Mouse (Mus musculus): ENCODE data around the gene Slc7a8. TPM values are rescaled to one million over a fixed set of nuclear protein-coding genes. Genes with fewer than 3 reads are reported as not detected.
A peak's percentile ranks its signal among the peaks of the same experiment; 100 is the strongest.

Slc7a8 gene
- polyA plus RNA-seq, 1 experiment from 2014 or later: 6.4 TPM

GRCm38 (mm10) chr14:54730305-54730704 lies 51.4 kb downstream of the Slc7a8 start:
- WGBS: 65% methylated on average over 6 of the region's 6 CpGs
- Histone ChIP-seq H3K4me3 (no peak overlapping the region), H3K36me3 (no peaks in the 10 kb centered on the region), H3K9me3 (no peaks in the 10 kb centered on the region), H3K9ac (replicated peaks) (no peak overlapping the region), H3K4me2 (replicated peaks) (no peak overlapping the region), H3K27me3 (no peaks in the 10 kb centered on the region), H3K27ac (replicated peaks) (peak overlapping the region; percentile 14), H3K4me1 (peaks cover 9% of the 10 kb centered on the region)
- ATAC-seq (replicated peaks): peak; percentile 61; the same call in 1 of the 2 replicates

DNA sequence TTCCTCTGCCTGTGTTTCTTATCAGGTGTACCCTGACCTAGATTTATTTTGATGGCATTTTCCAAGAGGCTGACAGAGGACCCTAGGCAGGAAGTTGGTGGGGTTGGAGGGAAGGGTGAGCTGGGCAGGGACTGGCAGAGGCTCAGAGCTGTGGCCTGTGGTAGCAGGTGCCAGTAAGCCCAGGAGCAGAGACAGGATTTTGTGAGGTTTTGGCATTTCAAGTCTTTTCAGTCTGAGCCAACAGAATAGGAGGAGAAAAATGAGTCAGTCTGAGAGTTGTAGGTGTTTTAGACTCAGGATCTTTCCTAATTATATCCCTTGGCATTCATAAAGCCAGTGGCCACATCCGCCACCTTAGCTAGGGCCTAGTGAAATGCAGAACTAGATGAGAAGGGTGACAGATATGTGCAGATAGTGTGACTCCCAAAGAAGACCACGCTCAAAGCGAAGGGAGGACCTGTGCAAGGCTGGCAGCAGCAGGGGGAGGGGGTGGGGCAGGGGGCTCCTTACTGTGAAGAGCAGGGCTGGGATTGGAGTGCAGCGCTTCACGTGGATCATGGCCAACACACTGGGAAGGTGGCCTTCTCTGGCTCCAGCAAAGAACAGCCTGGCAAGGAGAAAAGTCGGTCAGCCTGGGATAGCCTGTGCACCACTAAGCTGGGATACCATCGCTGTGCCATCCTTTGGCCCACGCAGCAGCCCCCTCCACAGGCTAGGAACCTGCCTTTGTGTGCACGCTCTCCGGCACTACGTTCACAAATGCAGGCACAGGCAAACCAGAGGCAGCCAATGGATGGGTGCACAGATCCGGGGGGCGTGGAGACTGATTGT lies 52.7 kb downstream of the Slc7a8 start:
- Histone ChIP-seq H3K9me3 (no peaks in the 10 kb centered on the region), H3K36me3 (no peaks in the 10 kb centered on the region), H3K4me1 (peaks cover 9% of the 10 kb centered on the region), H3K27me3 (no peaks in the 10 kb centered on the region), H3K27ac (replicated peaks) (peak overlapping the region; percentile 61), H3K4me2 (replicated peaks) (peak overlapping the region; percentile 13), H3K9ac (replicated peaks) (no peak overlapping the region), H3K4me3 (no peak overlapping the region)
- ATAC-seq (replicated peaks): peak; percentile 58; the same call in 1 of the 2 replicates
- WGBS: 56% methylated on average over 13 of the region's 13 CpGs

- no peaks in the 10 kb centered on the region for H3K36me3 ChIP-seq
- peaks cover 9% of the 10 kb centered on the region for H3K4me1 ChIP-seq
- H3K9me3 ChIP-seq: no peaks in the 10 kb centered on the region
- WGBS: 82% methylated on average over 5 of the region's 5 CpGs
- no peaks in the 10 kb centered on the region for H3K27me3 ChIP-seq
- no peak overlapping the region for H3K4me2 ChIP-seq (replicated peaks)
- H3K4me3 ChIP-seq: no peak overlapping the region
- ATAC-seq (replicated peaks): no peak
- no peak overlapping the region for H3K9ac ChIP-seq (replicated peaks)
- H3K27ac ChIP-seq (replicated peaks): no peak overlapping the region
Observed at GRCm38 (mm10) chr14:54727565-54727964, 54.2 kb downstream of the Slc7a8 start.

DNA sequence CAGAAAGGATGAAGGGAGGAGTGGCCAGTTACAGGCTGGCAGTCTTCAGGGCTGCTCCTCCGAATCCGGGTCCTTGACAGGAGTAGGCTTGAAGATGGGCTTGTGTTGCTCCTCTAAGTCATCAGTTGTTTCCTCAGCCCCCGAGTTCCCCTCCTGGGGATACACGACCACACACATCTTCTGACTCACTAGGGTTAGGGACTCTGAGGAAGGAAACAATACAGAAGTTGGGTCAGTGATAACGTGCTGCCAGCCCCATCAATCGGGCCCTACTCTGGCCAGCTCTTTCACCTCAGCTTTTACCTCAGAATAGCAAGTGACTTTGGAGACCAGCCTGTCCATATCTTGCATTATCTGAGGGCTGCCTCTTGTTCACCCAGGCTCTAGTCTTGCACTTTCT lies 57.7 kb downstream of the Slc7a8 start:
- Histone ChIP-seq H3K4me3 (no peak overlapping the region), H3K9me3 (no peaks in the 10 kb centered on the region), H3K9ac (replicated peaks) (no peak overlapping the region), H3K36me3 (no peaks in the 10 kb centered on the region), H3K4me1 (0 out of 2 replicates have a peak, but pooled peaks cover under 1% of the 10 kb centered on the region), H3K4me2 (replicated peaks) (no peak overlapping the region), H3K27ac (replicated peaks) (no peak overlapping the region), H3K27me3 (no peaks in the 10 kb centered on the region)
- no peak for ATAC-seq (replicated peaks)
- WGBS: 85% methylated on average over 6 of the region's 6 CpGs

DNA sequence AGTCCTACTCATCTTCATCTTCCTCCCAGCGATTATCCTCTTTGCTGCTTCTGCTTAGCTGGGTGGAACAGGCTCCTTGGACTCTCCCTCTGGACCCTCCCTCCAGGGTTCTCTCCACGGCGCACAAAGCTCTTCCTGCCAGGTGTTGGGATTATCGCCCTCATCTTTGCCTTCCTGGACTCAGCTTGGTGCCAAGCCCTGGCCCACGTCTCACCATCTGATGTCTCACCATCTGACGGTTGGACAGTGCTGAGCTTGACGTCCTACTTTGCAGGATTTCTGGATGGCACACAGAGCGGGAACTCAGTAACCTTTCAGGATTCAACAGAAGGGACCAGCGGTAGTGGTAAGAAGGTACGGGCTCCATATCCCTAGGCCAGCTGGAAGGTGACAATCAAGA lies 60.0 kb downstream of the Slc7a8 start:
- no peak overlapping the region for H3K27ac ChIP-seq (replicated peaks)
- H3K4me2 ChIP-seq (replicated peaks): no peak overlapping the region
- no peaks in the 10 kb centered on the region for H3K36me3 ChIP-seq
- no peaks in the 10 kb centered on the region for H3K9me3 ChIP-seq
- no peak for ATAC-seq (replicated peaks)
- no peak overlapping the region for H3K4me3 ChIP-seq
- 84% methylated on average over 10 of the region's 10 CpGs for WGBS
- no peaks in the 10 kb centered on the region for H3K4me1 ChIP-seq
- H3K27me3 ChIP-seq: no peaks in the 10 kb centered on the region
- no peak overlapping the region for H3K9ac ChIP-seq (replicated peaks)

DNA sequence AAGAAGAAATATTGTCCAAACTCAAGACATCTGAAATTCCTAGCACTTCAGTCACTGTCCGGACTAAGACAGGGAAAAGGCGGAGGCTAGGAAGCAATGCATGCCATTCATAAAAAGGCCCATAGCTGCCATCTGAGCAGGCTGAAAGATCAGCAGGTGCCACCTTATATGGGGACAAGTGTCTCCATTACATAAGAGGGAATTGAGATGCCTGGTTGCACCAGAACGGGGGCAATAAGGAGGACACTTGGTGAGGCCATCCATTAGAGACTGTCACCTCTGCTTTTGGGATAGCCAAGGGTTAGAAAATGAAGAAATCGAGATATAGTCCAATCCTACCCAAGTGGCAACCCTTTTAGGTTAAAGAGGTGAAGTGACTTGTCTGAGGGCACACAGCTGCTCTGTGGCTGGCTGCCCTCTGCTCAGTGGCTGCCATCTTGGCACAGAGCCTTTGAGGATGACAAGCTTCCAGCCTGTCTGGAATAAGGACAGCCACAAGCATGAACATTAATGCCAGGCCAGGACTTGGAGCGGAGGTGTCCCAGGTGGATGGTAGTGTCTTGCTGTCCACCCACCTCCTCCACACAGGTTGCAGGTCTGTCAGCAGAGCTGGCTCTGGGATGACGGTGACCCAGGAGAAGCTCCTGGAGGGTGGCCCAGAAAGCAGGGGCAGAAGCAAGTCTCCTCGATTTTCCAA lies 60.9 kb downstream of the Slc7a8 start:
- Histone ChIP-seq H3K4me2 (replicated peaks) (no peak overlapping the region), H3K27me3 (no peaks in the 10 kb centered on the region), H3K4me1 (no peaks in the 10 kb centered on the region), H3K27ac (replicated peaks) (no peak overlapping the region), H3K4me3 (no peak overlapping the region), H3K36me3 (no peaks in the 10 kb centered on the region), H3K9ac (replicated peaks) (no peak overlapping the region), H3K9me3 (no peaks in the 10 kb centered on the region)
- 87% methylated on average over 7 of the region's 7 CpGs for WGBS
- no peak for ATAC-seq (replicated peaks)

GRCm38 (mm10) chr14:54720041-54720440 lies 61.7 kb downstream of the Slc7a8 start:
- Histone ChIP-seq H3K9me3 (no peaks in the 10 kb centered on the region), H3K27ac (replicated peaks) (no peak overlapping the region), H3K9ac (replicated peaks) (no peak overlapping the region), H3K27me3 (no peaks in the 10 kb centered on the region), H3K36me3 (no peaks in the 10 kb centered on the region), H3K4me1 (peaks cover under 1% of the 10 kb centered on the region; the same call in 1 of the 2 replicates), H3K4me3 (no peak overlapping the region), H3K4me2 (replicated peaks) (no peak overlapping the region)
- 92% methylated on average over 11 of the region's 11 CpGs for WGBS
- no peak for ATAC-seq (replicated peaks)

- ATAC-seq (replicated peaks): no peak
- no peaks in the 10 kb centered on the region for H3K27me3 ChIP-seq
- H3K27ac ChIP-seq (replicated peaks): no peak overlapping the region
- H3K4me2 ChIP-seq (replicated peaks): peak overlapping the region; percentile 85; the same call in 1 of the 2 replicates
- no peak overlapping the region for H3K9ac ChIP-seq (replicated peaks)
- 72% methylated on average over 1 of the region's 1 CpGs for WGBS
- H3K36me3 ChIP-seq: no peaks in the 10 kb centered on the region
- H3K9me3 ChIP-seq: no peaks in the 10 kb centered on the region
- H3K4me3 ChIP-seq: no peak overlapping the region
- peaks cover 12% of the 10 kb centered on the region for H3K4me1 ChIP-seq
Observed at GRCm38 (mm10) chr14:54715402-54715801, 66.3 kb downstream of the Slc7a8 start.

GRCm38 (mm10) chr14:54714617-54715081 lies 67.1 kb downstream of the Slc7a8 start:
- Histone ChIP-seq H3K36me3 (no peaks in the 10 kb centered on the region), H3K27ac (replicated peaks) (no peak overlapping the region; the same call in 1 of the 2 replicates), H3K4me3 (peak overlapping the region; percentile 44), H3K4me2 (replicated peaks) (peak overlapping the region; percentile 85), H3K9me3 (no peaks in the 10 kb centered on the region), H3K27me3 (no peaks in the 10 kb centered on the region), H3K4me1 (peaks cover 12% of the 10 kb centered on the region), H3K9ac (replicated peaks) (peak overlapping the region; percentile 57)
- peak; percentile 51 for ATAC-seq (replicated peaks)
- under 1% methylated on average over 15 of the region's 15 CpGs for WGBS

DNA sequence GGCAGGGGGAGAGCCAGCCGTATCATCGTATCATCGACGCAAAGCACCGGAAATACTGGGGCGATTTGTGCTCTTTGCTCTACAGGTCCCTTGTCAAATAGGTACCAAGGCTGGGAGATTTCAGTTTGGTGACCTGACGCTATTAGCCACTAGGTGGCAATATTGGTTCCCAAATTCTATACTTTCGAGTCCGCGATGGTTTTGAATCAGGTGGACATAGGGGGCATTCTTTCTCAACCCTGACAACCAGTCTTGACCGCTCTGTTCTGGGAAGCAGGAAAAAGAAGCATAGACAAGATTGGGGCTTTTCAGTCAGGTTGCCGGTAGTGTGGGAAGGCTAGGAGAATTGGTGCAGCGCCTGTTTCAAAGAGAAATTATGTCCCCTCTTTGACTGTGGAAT lies 67.6 kb downstream of the Slc7a8 start:
- Histone ChIP-seq H3K9ac (replicated peaks) (peak overlapping the region; percentile 57), H3K27ac (replicated peaks) (no peak overlapping the region; the same call in 1 of the 2 replicates), H3K36me3 (no peaks in the 10 kb centered on the region), H3K27me3 (no peaks in the 10 kb centered on the region), H3K4me2 (replicated peaks) (peak overlapping the region; percentile 85), H3K4me3 (peak overlapping the region; percentile 44), H3K9me3 (no peaks in the 10 kb centered on the region), H3K4me1 (peaks cover 12% of the 10 kb centered on the region)
- WGBS: 0% methylated on average over 13 of the region's 13 CpGs
- ATAC-seq (replicated peaks): peak; percentile 56

DNA sequence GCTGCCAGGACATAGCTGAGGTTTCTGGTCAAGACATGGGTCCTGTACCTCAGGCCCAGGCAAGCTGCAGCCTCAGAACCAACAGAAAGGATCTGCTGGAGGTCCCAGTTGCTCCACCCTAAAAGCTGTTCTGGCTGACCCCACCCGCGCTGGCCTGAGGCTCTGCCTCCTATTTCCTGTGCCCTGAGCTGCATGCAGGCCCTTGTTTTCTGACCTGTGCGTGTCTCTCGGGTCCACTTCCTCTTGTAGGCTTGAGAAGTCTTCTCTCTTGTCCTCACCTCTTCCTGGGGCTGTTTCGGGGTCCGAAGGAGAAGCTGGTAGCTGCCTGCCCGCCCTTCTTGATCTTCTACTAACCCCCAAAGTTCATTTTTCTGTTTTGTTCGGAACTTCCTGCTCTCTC lies 68.9 kb downstream of the Slc7a8 start:
- Histone ChIP-seq H3K27me3 (no peaks in the 10 kb centered on the region), H3K4me1 (peaks cover 12% of the 10 kb centered on the region), H3K9ac (replicated peaks) (no peak overlapping the region), H3K36me3 (no peaks in the 10 kb centered on the region), H3K27ac (replicated peaks) (no peak overlapping the region), H3K9me3 (no peaks in the 10 kb centered on the region), H3K4me3 (no peak overlapping the region), H3K4me2 (replicated peaks) (no peak overlapping the region)
- ATAC-seq (replicated peaks): no peak
- WGBS: 76% methylated on average over 8 of the region's 8 CpGs

GRCm38 (mm10) chr14:54712074-54712473 lies 69.7 kb downstream of the Slc7a8 start, which contains the start of gene Cebpe:
Gene Cebpe, minus strand, starts transcription at chr14:54712174.
- Histone ChIP-seq H3K4me1 (peaks cover 12% of the 10 kb centered on the region), H3K27ac (replicated peaks) (no peak within 1 kb of the TSS), H3K9me3 (no peaks in the 10 kb centered on the region), H3K4me3 (no peak within 1 kb of the TSS), H3K4me2 (replicated peaks) (no peak within 1 kb of the TSS), H3K27me3 (no peaks in the 10 kb centered on the region), H3K9ac (replicated peaks) (no peak within 1 kb of the TSS), H3K36me3 (no peaks in the 10 kb centered on the region)
- WGBS: 87% methylated on average over 7 of the region's 7 CpGs
- no peak for ATAC-seq (replicated peaks)

All from forebrain, embryonic 15.5 days (tissue).